Mouse (Mus musculus) CH12.LX (cell line): ENCODE results near the gene Hsd3b7. TPM values are rescaled to one million over a fixed set of nuclear protein-coding genes. Genes with fewer than 3 reads are reported as not detected.

Experiments used
- DNase-seq: peaks from one replicate; pipeline ENCODE4 v3.0.0-alpha.2; 2013; ENCODE audit errors: extremely low read depth
- H3K27ac ChIP-seq: 2 replicates; pipeline ENCODE4 v1.5.1; 2012; ENCODE audit warnings: low read depth, mild to moderate bottlenecking, control low read depth, moderate library complexity; ENCODE audit not compliant: insufficient read depth
- H3K27me3 ChIP-seq: replicated peaks from 2 replicates; pipeline ENCODE3; 2012; ENCODE audit warnings: inconsistent platforms
- H3K36me3 ChIP-seq, 2 experiments: replicated peaks in 1 of 2; 2 replicates each; pipeline versions ENCODE3 to v1.6.1; 2012; ENCODE audit warnings: inconsistent platforms in 1 of 2, low read length in 1 of 2, mild to moderate bottlenecking in 1 of 2, mixed read lengths in 1 of 2, moderate library complexity in 1 of 2; ENCODE audit not compliant: control insufficient read depth in 1 of 2, insufficient read depth in 1 of 2
- H3K4me1 ChIP-seq, 2 experiments: 2 replicates each; pipeline ENCODE4 v1.6.1; 2012; ENCODE audit warnings: inconsistent platforms in 1 of 2, moderate library complexity in 1 of 2; ENCODE audit not compliant: insufficient read depth in 2 of 2, control insufficient read depth in 1 of 2
- H3K4me2 ChIP-seq: 2 replicates; pipeline ENCODE4 v1.6.1; 2012; ENCODE audit warnings: low read depth, mild to moderate bottlenecking, control low read depth; ENCODE audit not compliant: poor library complexity, insufficient read depth, severe bottlenecking
- H3K4me3 ChIP-seq, 3 experiments: fragments of 150-350 bp in 1 of 3; sonication (generic) in 1 of 3; replicated peaks in 1 of 3; 2 replicates each; pipeline versions ENCODE3 to v1.5.1; 2011 to 2012; ENCODE audit warnings: low read depth in 2 of 3, low read length in 2 of 3, mild to moderate bottlenecking in 2 of 3, moderate library complexity in 2 of 3, control low read depth in 1 of 3, improper control_type of control experiment in 1 of 3, inconsistent platforms in 1 of 3, mixed read lengths in 1 of 3; ENCODE audit not compliant: poor library complexity in 1 of 3
- H3K79me2 ChIP-seq: replicated peaks from 2 replicates; pipeline ENCODE4 v1.6.1; 2012; ENCODE audit warnings: mild to moderate bottlenecking, moderate library complexity; ENCODE audit not compliant: control insufficient read depth, poor library complexity, insufficient read depth, severe bottlenecking; ENCODE audit errors: extremely low read depth
- H3K9ac ChIP-seq: 2 replicates; pipeline ENCODE4 v1.6.1; 2012; ENCODE audit warnings: low read depth, mild to moderate bottlenecking, control low read depth, moderate library complexity; ENCODE audit not compliant: insufficient read depth
- H3K9me3 ChIP-seq: replicated peaks from 2 replicates; pipeline ENCODE3; 2012; ENCODE audit warnings: low read length, inconsistent platforms, mixed read lengths
- BHLHE40 ChIP-seq: IDR thresholded peaks from 2 replicates; pipeline ENCODE4 v1.6.1; 2011; ENCODE audit warnings: mild to moderate bottlenecking, low read depth, low read length, improper control_type of control experiment
- CHD1 ChIP-seq: IDR thresholded peaks from 2 replicates; pipeline ENCODE4 v1.6.1; 2012; ENCODE audit warnings: low read depth, low read length, improper control_type of control experiment, inconsistent platforms
- CTCF ChIP-seq, 2 experiments: IDR thresholded peaks in 1 of 2; conservative IDR thresholded peaks in 1 of 2; 2 replicates each; pipeline ENCODE4 v1.5.1; 2011 to 2012; ENCODE audit warnings: low read depth in 2 of 2, low read length in 2 of 2, improper control_type of control experiment in 1 of 2, inconsistent platforms in 1 of 2, mild to moderate bottlenecking in 1 of 2, moderate library complexity in 1 of 2
- E2F4 ChIP-seq: IDR thresholded peaks from 2 replicates; pipeline ENCODE4 v1.6.1; 2011; ENCODE audit warnings: low read depth, low read length, improper control_type of control experiment; ENCODE audit not compliant: insufficient replicate concordance
- ELF1 ChIP-seq: IDR thresholded peaks from 2 replicates; pipeline ENCODE4 v1.6.1; 2014; ENCODE audit warnings: low read depth, mild to moderate bottlenecking, inconsistent platforms, low read length, improper control_type of control experiment
- EP300 ChIP-seq: IDR thresholded peaks from 2 replicates; pipeline ENCODE4 v1.6.1; 2011; ENCODE audit warnings: low read length, improper control_type of control experiment
- ETS1 ChIP-seq: conservative IDR thresholded peaks from 2 replicates; pipeline ENCODE4 v1.6.1; 2012; ENCODE audit warnings: low read depth, mild to moderate bottlenecking, inconsistent platforms, low read length, improper control_type of control experiment, moderate library complexity
- GABPA ChIP-seq: IDR thresholded peaks from 2 replicates; pipeline ENCODE4 v1.6.1; 2012; ENCODE audit warnings: low read depth, low read length, improper control_type of control experiment, inconsistent platforms; ENCODE audit not compliant: insufficient replicate concordance
- HCFC1 ChIP-seq: IDR thresholded peaks from 2 replicates; pipeline ENCODE4 v1.6.1; 2012; ENCODE audit warnings: low read depth, mild to moderate bottlenecking, inconsistent platforms, low read length, improper control_type of control experiment
- IRF4 ChIP-seq: IDR thresholded peaks from 2 replicates; pipeline ENCODE4 v1.6.1; 2014; ENCODE audit warnings: low read depth, mild to moderate bottlenecking, inconsistent platforms, low read length, improper control_type of control experiment
- JUN ChIP-seq: IDR thresholded peaks from 2 replicates; pipeline ENCODE4 v1.6.1; 2011; ENCODE audit warnings: low read depth, mild to moderate bottlenecking, low read length, improper control_type of control experiment, moderate library complexity; ENCODE audit not compliant: insufficient read depth
- KAT2A ChIP-seq: IDR thresholded peaks from 2 replicates; pipeline ENCODE4 v1.6.1; 2012; ENCODE audit warnings: low read length, improper control_type of control experiment, inconsistent platforms; ENCODE audit not compliant: insufficient replicate concordance
- MAFK ChIP-seq: IDR thresholded peaks from 2 replicates; pipeline ENCODE4 v1.6.1; 2011; ENCODE audit warnings: low read length, improper control_type of control experiment; ENCODE audit not compliant: insufficient replicate concordance
- MAZ ChIP-seq: IDR thresholded peaks from 2 replicates; pipeline ENCODE4 v1.6.1; 2012; ENCODE audit warnings: low read depth, mild to moderate bottlenecking, inconsistent platforms, low read length, improper control_type of control experiment, moderate library complexity
- MEF2A ChIP-seq: IDR thresholded peaks from 2 replicates; pipeline ENCODE4 v1.6.1; 2014; ENCODE audit warnings: low read depth, mild to moderate bottlenecking, inconsistent platforms, low read length, improper control_type of control experiment, borderline replicate concordance
- MXI1 ChIP-seq: IDR thresholded peaks from 2 replicates; pipeline ENCODE4 v1.6.1; 2011; ENCODE audit warnings: mild to moderate bottlenecking, low read depth, low read length, improper control_type of control experiment
- MYC ChIP-seq: IDR thresholded peaks from 2 replicates; pipeline ENCODE4 v1.6.1; 2011; ENCODE audit warnings: low read depth, mild to moderate bottlenecking, improper control_type of control experiment, low read length
- NELFE ChIP-seq: IDR thresholded peaks from 2 replicates; pipeline ENCODE4 v1.6.1; 2011; ENCODE audit warnings: low read depth, low read length, improper control_type of control experiment
- NRF1 ChIP-seq: IDR thresholded peaks from 2 replicates; pipeline ENCODE4 v1.6.1; 2014; ENCODE audit warnings: low read depth, mild to moderate bottlenecking, inconsistent platforms, low read length, improper control_type of control experiment, moderate library complexity
- PAX5 ChIP-seq: IDR thresholded peaks from 2 replicates; pipeline ENCODE4 v1.6.1; 2012; ENCODE audit warnings: low read length, inconsistent platforms, mixed read lengths
- POLR2A ChIP-seq: IDR thresholded peaks from 2 replicates; pipeline ENCODE4 v1.6.1; 2011; ENCODE audit warnings: low read depth, mild to moderate bottlenecking, improper control_type of control experiment, low read length
- POLR2AphosphoS2 ChIP-seq: IDR thresholded peaks from 2 replicates; pipeline ENCODE4 v1.6.1; 2011; ENCODE audit warnings: low read depth, low read length, improper control_type of control experiment
- RAD21 ChIP-seq: IDR thresholded peaks from 2 replicates; pipeline ENCODE4 v1.6.1; 2011; ENCODE audit warnings: low read depth, mild to moderate bottlenecking, low read length, improper control_type of control experiment, moderate library complexity
- RCOR1 ChIP-seq: conservative IDR thresholded peaks from 2 replicates; pipeline ENCODE4 v1.6.1; 2012; ENCODE audit warnings: low read depth, mild to moderate bottlenecking, inconsistent platforms, low read length, improper control_type of control experiment
- SIN3A ChIP-seq: IDR thresholded peaks from 2 replicates; pipeline ENCODE4 v1.6.1; 2012; ENCODE audit warnings: low read length, improper control_type of control experiment, inconsistent platforms
- UBTF ChIP-seq: IDR thresholded peaks from 2 replicates; pipeline ENCODE4 v1.6.1; 2012; ENCODE audit warnings: low read depth, mild to moderate bottlenecking, inconsistent platforms, low read length, improper control_type of control experiment, moderate library complexity
- USF2 ChIP-seq: conservative IDR thresholded peaks from 2 replicates; pipeline ENCODE4 v1.6.1; 2011; ENCODE audit warnings: low read depth, low read length, improper control_type of control experiment
- ZKSCAN1 ChIP-seq: IDR thresholded peaks from 2 replicates; pipeline ENCODE4 v1.6.1; 2012; ENCODE audit warnings: low read depth, inconsistent platforms, low read length, improper control_type of control experiment, borderline replicate concordance
- ZMIZ1 ChIP-seq: IDR thresholded peaks from 2 replicates; pipeline ENCODE4 v1.6.1; 2012; ENCODE audit warnings: low read depth, mild to moderate bottlenecking, inconsistent platforms, low read length, improper control_type of control experiment
- ZNF384 ChIP-seq: IDR thresholded peaks from 2 replicates; pipeline ENCODE4 v1.6.1; 2012; ENCODE audit warnings: low read depth, low read length, improper control_type of control experiment, inconsistent platforms
- dilution Hi-C: fragments of 300-500 bp; cut with MboI; formaldehyde crosslinking; loops from 2 replicates; pipeline ENCODE4 v1.14.3; 2020; ENCODE audit warnings: low sequenced_read_pairs; ENCODE audit not compliant: extremely low pct_unique_long_range_greater_than_20kb, extremely low pct_ligation_motif_present
- in situ Hi-C: fragments of 300-500 bp; cut with MboI; formaldehyde crosslinking; loops from 3 replicates; pipeline ENCODE4 v1.14.3; 2019; ENCODE audit warnings: low sequenced_read_pairs, low pct_ligation_motif_present, low pct_unique_long_range_greater_than_20kb, mixed read lengths
- polyA plus RNA-seq: library from polyadenylated mRNA; unstranded; fragments of >175 nt; gene quantifications from 2 replicates; pipeline ENCODE4 v1.2.1, GENCODE M21; 2012; ENCODE audit warnings: low read depth; ENCODE audit not compliant: insufficient read length
- total RNA-seq, 2 experiments: library from RNA; depleted of rRNA; stranded (reverse); fragments of 300-350 nt in 1 of 2; fragments of >200 nt in 1 of 2; gene quantifications; 2 replicates each; pipeline ENCODE4 v1.2.3; 2012 to 2014

Gene Hsd3b7
- total and polyA plus RNA-seq, 3 experiments = 0.99 to 6.8 (median 4.2) TPM

- no peak overlapping the region for H3K9ac ChIP-seq
- in situ Hi-C loops (loop anchor here (5.0 to 25.0 kb wide), 2 partner anchors 410 to 1055 kb away; no protein-coding TSS in a partner anchor), dilution Hi-C loops (no loop called here)
- H3K27ac ChIP-seq = peak overlapping the region; percentile 65
- peaks cover 5 to 65% of the 10 kb centered on the region in 2 experiments for H3K4me1 ChIP-seq
- H3K4me2 ChIP-seq = peak overlapping the region; percentile 39
- TF ChIP-seq NRF1 = no peak
- TF ChIP-seq EP300 = peak; percentile 82
- TF ChIP-seq SIN3A = no peak
- TF ChIP-seq UBTF = no peak
- no peak; the same call in 1 of the 2 replicates for TF ChIP-seq ZKSCAN1
- TF ChIP-seq MEF2A = no peak
- TF ChIP-seq USF2 = no peak
- peak; percentile 98 for TF ChIP-seq CHD1
- TF ChIP-seq IRF4 = peak; percentile 84
- no peak for TF ChIP-seq ELF1
- TF ChIP-seq HCFC1 = no peak
- TF ChIP-seq ZNF384 = peak; percentile 60
- H3K36me3 ChIP-seq = peaks cover 5 to 28% of the 10 kb centered on the region in 2 experiments
- no peaks in the 10 kb centered on the region for H3K27me3 ChIP-seq
- H3K79me2 ChIP-seq = peaks cover 15% of the 10 kb centered on the region
- H3K4me3 ChIP-seq = no peak overlapping the region
- peak; percentile 19 for DNase-seq
- H3K9me3 ChIP-seq = no peaks in the 10 kb centered on the region
Observed at GRCm38 (mm10) chr7:127772557-127772956, 27.8 kb upstream of the Hsd3b7 start.

- Histone ChIP-seq H3K27ac (peak overlapping the region; percentile 13; the same call in 1 of the 2 replicates), H3K4me2 (no peak overlapping the region), H3K79me2 (peaks cover 27% of the 10 kb centered on the region), H3K9ac (peak overlapping the region; percentile 20; the same call in 1 of the 2 replicates), H3K27me3 (no peaks in the 10 kb centered on the region), H3K4me3 (no peak overlapping the region), H3K36me3 (peaks cover 4 to 22% of the 10 kb centered on the region in 2 experiments), H3K9me3 (no peaks in the 10 kb centered on the region), H3K4me1 (peaks cover 9 to 68% of the 10 kb centered on the region in 2 experiments)
- peak; percentile 89 for DNase-seq
- in situ Hi-C loops = loop anchor here (5.0 to 25.0 kb wide), 2 partner anchors 412 to 1057 kb away; no protein-coding TSS in a partner anchor
- dilution Hi-C loops = no loop called here
- TF ChIP-seq MAFK (no peak), MYC (no peak), CTCF (conservative IDR thresholded peaks at IDR 0.05 in 1 of 2, IDR thresholded peaks at IDR 0.05 in 1 of 2; ENCODE audit: low read depth in 2 of 2, low read length in 2 of 2) (peak; percentile 44 to 88; a peak in 3 of 4 replicates), ZNF384 (no peak), MEF2A (no peak), NRF1 (no peak), MAZ (no peak), ETS1 (no peak), JUN (no peak), NELFE (0 out of 2 replicates have a peak, but pooled peaks have one; percentile 43), ZMIZ1 (0 out of 2 replicates have a peak, but pooled peaks have one; percentile 18), E2F4 (no peak), BHLHE40 (no peak), UBTF (no peak), POLR2AphosphoS2 (no peak), POLR2A (no peak), KAT2A (no peak), RAD21 (peak; percentile 79), ZKSCAN1 (no peak), RCOR1 (no peak), PAX5 (no peak), GABPA (no peak), MXI1 (no peak), ELF1 (no peak), USF2 (no peak)
Observed at GRCm38 (mm10) chr7:127773664-127774384, 26.6 kb upstream of the Hsd3b7 start.
